Mouse (Mus musculus): ENCODE measurements at regions not wholly inside any gene's neighbourhood (a gene's known extent, or its start where the extent isn't known, plus 50 kb on each side); places are given as distances from the start of the nearest gene placed in this dataset.

DNA sequence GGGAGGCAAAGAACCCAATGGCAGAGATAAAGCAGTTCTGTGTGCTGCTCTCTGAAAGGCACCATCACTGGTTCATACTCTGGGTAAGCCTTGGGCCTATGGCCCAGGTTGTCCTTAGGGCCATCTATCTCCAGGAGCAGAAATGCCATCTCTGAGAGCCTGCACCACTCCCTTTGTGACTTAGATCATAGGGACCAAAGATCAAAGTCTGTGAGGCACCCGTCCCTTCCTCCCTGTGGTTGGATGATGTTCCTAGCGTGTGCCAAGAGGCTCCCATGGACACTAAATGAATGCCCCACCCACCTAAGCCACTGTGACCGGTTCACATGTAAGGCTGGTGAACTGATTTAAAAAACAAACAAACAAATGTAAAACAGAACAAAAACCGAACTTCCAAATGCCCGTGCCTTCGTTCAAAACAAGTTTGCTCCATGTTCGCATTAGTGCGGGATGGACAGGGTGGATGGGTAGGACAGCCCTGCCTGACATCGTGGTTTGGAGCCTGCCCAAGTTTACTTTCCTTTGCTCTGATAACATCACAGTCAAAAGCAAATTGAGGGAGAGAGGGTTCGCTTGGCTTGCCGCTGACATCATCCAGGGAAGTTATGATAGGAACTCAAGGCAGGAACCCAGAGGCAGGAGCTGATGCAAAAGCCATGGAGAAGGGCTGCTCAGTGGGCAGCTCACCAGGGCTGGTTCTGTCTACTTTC, 418.6 kb downstream of the Med13l start:
- no peak for DNase-seq

- no peak for DNase-seq
These were observed 420.6 kb downstream of the Med13l start for GRCm38 (mm10) chr5:118981046-118981445.

- peak in 1 of 2 experiments; percentile 4 for DNase-seq
These were observed 423.8 kb downstream of the Med13l start for GRCm38 (mm10) chr5:118984251-118984650.

GRCm38 (mm10) chr5:118984797-118985408, 424.4 kb downstream of the Med13l start:
- DNase-seq: no peak

- no peak for DNase-seq
These were observed 427.0 kb downstream of the Med13l start for GRCm38 (mm10) chr5:118987376-118988000.

- no peak for DNase-seq
These were observed 438.6 kb downstream of the Med13l start for GRCm38 (mm10) chr5:118999124-118999523.

DNA sequence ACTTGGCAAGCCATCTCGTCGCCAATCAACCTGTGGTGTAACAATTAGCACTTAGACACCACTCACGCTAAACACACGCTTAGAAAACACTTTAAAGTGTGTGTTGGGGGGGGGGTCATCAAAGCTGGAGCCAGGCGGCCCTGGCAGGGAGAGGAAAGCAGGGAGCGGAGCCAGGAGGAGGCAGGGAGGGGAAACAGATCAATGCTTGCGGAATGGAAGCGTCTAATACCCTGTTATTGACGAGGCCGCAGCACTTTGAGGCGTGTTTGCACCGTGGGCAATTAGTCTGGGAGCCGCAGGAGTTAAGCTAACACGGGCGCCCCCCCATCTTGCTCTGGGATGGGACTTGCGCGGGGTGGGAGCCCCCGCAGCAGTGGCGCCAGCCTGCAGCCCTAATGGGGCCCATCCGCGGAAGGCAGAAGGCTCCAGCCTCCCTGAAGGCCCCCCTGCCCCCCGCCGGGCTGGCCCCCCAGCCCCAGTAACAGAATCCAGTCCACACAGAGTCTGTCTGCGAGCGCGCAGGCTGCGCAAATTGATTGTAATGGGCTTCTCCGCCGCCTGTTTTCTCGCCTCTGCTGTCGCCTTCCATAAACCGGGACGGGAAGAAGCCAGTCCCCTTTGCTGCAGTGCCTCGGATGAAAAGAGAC, 445.5 kb downstream of the Med13l start:
- DNase-seq: no peak

DNA sequence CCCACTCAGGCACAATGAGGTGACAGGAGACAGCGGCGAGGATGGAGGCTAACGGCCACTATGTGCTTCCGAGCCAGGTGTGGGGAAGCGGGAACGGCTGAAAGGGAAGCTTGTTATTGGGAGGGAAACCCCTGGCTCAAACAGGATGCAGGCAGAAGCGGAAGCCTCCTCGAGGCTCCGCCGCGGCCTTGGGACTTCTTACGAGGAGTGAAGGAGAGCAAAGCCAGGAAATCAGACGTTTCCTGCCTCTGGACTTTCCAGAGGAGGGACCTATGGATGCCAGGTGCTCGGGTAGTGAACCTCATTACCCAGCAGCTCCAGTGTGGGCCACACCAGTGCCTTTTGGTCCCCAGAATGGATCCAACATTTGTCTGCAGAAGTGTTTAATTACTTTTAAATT, 449.6 kb downstream of the Med13l start:
- DNase-seq: no peak

- DNase-seq: no peak
These were observed 454.7 kb downstream of the Med13l start for GRCm38 (mm10) chr5:119015181-119015580.

- no peak for DNase-seq
These were observed 455.3 kb downstream of the Med13l start for GRCm38 (mm10) chr5:119015606-119016255.

DNA sequence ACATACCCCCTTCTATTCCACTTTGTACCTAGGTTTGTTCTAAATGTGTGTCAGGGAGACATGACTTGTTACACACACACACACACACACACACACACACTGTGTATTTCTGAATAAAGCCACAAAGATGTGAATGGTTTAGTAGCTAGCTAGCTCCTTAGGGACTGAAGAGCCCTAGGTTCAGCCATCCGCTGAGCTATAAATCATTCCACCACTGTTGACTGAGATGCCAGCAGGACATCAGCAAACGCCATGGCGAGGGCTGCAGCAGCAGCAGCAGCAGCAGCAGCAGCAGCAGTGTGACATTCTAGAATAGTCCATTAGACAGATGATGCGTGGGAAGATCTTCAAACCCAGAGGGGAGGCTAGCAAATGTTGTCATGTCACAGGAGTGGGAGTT, 455.9 kb downstream of the Med13l start:
- no peak for DNase-seq

DNA sequence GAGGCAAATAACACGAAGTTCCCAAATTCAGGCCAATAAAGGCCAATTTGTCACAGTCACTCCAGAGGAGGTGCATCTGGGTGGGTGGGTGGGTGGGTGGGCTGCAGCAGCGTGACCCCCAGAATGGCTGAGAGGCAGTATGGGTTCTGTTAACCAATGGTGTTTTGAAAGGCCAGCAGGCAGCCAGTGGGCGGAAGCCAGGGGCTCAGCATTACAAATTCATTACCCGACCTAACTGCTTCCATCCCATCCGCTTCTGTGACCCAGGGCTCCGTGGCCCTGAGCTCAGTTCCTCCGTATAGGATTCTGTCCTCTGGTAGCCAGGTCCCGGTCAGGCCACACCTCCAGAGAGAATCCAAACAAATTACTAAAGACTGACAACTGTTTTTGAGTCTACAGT, 463.5 kb downstream of the Med13l start:
- DNase-seq: no peak

GRCm38 (mm10) chr5:119032051-119032450, 471.6 kb downstream of the Med13l start:
- no peak for DNase-seq

DNA sequence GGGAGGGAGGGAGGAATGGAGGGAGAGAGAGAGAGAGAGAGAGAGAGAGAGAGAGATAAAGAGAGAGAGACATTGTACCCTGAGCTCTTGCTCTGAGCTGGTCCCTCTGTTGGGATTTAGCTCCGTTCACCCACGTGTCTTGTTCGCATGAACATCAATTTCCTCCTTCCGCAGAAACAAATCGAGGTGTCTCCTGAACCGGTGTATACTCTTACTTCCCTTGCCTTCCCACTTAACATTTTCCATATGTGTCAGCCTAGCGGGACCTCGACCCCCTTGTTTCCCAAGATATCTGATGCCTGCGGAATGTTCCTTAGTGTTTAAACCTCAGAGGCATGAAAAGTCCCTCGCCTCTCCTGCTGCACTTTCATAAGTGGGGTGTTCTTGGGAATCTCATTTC, 484.1 kb downstream of the Med13l start:
- DNase-seq: no peak

DNA sequence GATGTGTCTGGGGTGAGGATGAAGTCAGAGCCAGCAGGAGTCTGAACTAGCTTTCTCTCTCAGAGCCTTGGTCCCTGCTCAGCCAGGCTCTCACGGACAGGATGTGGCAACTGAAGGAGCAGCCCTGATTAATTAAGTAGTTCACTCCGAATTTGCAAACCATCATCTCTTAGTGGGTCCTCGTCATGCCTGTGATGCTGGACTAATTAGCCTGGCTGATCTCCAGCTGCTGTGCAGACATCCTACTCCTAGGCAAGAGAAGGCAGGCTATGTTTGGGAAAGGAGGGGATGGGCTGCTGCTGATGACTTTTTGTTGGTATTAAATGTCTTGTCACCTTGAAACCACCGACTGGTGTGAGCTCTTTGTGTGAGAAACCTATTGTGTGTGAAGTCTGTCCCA, 487.1 kb downstream of the Med13l start:
- no peak for DNase-seq

DNA sequence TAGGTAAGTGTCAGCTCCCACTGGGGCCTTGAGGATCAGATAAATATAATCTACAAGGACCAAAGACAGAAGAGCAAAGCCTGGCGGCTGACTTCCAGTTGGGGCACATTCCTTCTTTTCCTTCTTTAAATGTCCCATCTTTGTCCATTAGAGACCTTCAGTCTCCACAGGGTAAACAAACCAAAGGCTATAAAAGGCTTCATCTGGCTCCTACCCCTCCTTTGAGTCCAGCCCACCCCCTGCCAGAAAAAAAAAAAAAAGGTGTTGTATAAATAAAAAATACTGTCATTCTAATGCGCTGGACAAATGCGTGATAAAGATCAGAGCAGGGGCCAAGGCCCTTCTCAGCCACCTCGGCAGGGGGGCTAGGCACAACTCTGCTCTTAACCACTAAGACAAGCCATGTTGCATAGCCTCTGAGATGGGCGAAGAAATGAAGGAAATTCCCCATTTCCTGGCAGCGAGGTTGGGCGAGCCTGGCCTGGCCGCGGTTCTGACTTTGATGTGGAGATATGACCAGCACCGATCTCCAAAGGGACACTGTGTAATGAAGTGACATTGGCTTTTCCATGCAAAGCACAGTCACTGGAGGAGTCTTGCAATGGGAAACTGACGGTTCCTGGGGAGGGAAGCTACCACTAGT, 492.0 kb downstream of the Med13l start:
- DNase-seq: no peak

DNA sequence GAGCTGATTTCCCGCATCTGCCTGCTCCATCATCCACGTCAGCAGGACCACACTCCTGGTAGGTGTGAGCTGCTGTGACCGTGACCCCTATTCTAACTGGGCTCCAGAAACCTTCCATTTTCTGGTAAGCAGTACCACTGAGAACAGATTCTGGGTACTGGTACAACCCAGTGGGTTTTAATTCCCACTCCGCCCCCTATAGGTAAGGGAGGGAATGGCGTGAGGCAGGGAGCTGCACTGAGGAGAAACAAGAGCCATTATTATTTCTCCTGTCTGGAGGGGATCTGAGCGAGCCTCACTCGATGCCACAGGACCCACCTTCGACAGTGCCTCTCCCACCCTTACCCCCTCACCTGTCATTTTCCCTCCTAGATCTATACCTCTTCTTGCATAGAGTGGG, 493.3 kb downstream of the Med13l start:
- DNase-seq: no peak

GRCm38 (mm10) chr5:119054393-119054792, 493.9 kb downstream of the Med13l start:
- DNase-seq: no peak

- DNase-seq: peak; percentile 25 to 40
These were observed 495.0 kb downstream of the Med13l start for GRCm38 (mm10) chr5:119055430-119055829.

DNA sequence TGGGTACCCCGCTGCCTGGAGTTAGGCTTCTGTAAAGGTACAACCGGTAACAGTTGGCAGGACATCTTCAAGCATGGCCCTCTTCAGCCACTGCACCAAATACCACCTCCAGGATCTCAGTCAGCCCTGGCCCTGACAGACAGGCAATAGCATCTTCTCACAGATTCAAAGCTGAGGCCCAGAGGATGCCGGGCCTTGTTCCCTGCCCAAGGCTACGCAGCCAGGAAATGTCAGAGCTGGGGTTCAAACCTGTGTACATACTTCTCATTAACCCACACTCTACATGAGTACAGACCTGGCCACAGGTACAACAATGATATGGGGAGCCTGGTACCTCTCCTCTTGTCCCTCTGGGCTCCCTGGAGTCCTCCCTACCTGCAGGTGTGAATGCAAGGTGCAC, 497.3 kb downstream of the Med13l start:
- DNase-seq: no peak

GRCm38 (mm10) chr5:119058231-119058851, 497.9 kb downstream of the Med13l start:
- DNase-seq: no peak

GRCm38 (mm10) chr5:119059223-119059622, 498.7 kb downstream of the Med13l start:
- no peak for DNase-seq
